Mouse (Mus musculus): ENCODE results near the gene Serpina16. TPM values are rescaled to one million over a fixed set of nuclear protein-coding genes. Genes with fewer than 3 reads are reported as not detected.
"Not testable (repeated sequence)": the region's sequence is repeated elsewhere in the genome, so short reads cannot be mapped to it uniquely, and the experiment has no call there.

Serpina16 gene
- polyA plus RNA-seq, 1 experiment from 2014 or later = not detected

GRCm38 (mm10) chr12:103681169-103681568 lies 5.2 kb upstream of the Serpina16 start:
- no peaks in the 10 kb centered on the region for H3K27me3 ChIP-seq
- H3K36me3 ChIP-seq = no peaks in the 10 kb centered on the region
- no peak overlapping the region for H3K4me2 ChIP-seq
- ATAC-seq (replicated peaks; ENCODE audit: low FRiP score) = no peak
- no peak overlapping the region for H3K4me3 ChIP-seq (replicated peaks)
- no peaks in the 10 kb centered on the region for H3K4me1 ChIP-seq
- H3K27ac ChIP-seq = no peak overlapping the region
- H3K9me3 ChIP-seq (replicated peaks) = no peaks in the 10 kb centered on the region
- WGBS = 78% methylated on average over 2 of the region's 2 CpGs
- no peak overlapping the region for H3K9ac ChIP-seq

GRCm38 (mm10) chr12:103679853-103680252 lies 3.9 kb upstream of the Serpina16 start:
- not testable (repeated sequence) for H3K4me2 ChIP-seq; H3K36me3 ChIP-seq; H3K27me3 ChIP-seq; H3K27ac ChIP-seq; H3K9me3 ChIP-seq (replicated peaks); H3K4me1 ChIP-seq; H3K4me3 ChIP-seq (replicated peaks); H3K9ac ChIP-seq; ATAC-seq (replicated peaks; ENCODE audit: low FRiP score)
- 97% methylated on average over 1 of the region's 1 CpGs for WGBS

DNA sequence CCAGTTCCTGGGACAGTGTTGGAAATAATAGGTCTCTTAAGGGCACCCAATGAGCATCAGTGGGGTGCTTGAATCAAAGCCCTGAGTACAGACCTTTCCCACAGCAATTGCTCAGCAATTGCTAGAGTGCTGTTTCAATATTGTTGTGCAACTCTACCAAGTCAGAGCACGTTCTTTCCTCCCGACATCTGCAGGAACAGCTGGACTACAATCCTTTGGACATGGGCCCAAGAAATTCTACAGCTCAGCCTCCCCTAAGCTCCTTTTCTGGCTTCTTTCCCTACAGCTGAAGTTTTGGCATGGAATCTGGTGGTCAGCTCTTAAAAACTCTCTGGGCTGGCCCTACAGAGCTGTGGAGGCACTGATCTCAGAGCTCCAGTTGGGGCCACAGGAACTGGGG lies 2.8 kb downstream of the Serpina16 start:
- no peak for ATAC-seq (replicated peaks; ENCODE audit: low FRiP score)
- Histone ChIP-seq H3K9me3 (replicated peaks) (no peaks in the 10 kb centered on the region), H3K4me2 (no peak overlapping the region), H3K36me3 (no peaks in the 10 kb centered on the region), H3K27me3 (no peaks in the 10 kb centered on the region), H3K9ac (no peak overlapping the region), H3K4me1 (no peaks in the 10 kb centered on the region), H3K27ac (no peak overlapping the region), H3K4me3 (replicated peaks) (no peak overlapping the region)
- WGBS = 57% methylated on average over 2 of the region's 2 CpGs

DNA sequence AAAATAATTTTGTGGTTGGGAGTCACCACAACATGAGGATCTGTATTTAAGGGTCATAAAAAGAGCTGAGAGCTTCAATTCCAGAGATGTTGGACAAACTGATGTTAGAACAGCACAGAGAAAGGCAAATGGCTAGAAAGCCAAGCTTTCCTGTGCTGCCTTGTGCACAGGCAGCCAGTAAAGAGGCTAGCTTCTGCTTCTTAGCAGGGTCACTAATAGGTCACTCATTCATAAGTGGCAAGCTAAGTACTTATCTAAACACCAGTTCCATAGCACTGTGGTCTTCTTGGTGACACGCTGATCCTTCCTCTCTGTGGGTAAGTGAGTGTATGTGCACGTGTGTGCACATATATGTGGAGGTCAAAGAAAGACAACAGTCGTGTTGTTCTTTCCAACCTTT lies 4.5 kb downstream of the Serpina16 start:
- Histone ChIP-seq H3K36me3 (no peaks in the 10 kb centered on the region), H3K27ac (no peak overlapping the region)

DNA sequence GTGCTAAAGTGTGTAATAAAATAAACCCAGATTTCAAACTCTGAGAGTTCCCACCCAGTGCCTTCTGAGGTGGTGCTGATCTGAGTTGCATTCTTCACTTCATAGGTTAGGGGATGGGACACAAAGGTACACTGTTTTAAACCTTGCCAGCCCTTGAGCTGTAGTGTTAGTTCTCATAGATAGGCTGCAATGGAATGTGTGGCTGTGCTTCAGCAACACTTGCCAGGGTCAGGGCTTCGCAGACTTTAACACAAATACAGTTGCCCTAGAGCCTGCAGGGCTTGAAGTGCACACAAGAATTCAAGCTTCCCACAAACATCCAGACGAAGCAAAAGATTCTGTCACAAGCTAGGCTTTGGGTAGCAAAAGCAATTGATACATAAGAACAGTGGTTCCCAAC lies 5.0 kb downstream of the Serpina16 start:
- no peak overlapping the region for H3K4me3 ChIP-seq (replicated peaks)
- no peak for ATAC-seq (replicated peaks; ENCODE audit: low FRiP score)
- no peak overlapping the region for H3K4me2 ChIP-seq
- H3K9ac ChIP-seq = no peak overlapping the region
- H3K4me1 ChIP-seq = no peaks in the 10 kb centered on the region
- no peaks in the 10 kb centered on the region for H3K9me3 ChIP-seq (replicated peaks)
- 64% methylated on average over 2 of the region's 2 CpGs for WGBS
- H3K27me3 ChIP-seq = no peaks in the 10 kb centered on the region
- H3K36me3 ChIP-seq = no peaks in the 10 kb centered on the region
- no peak overlapping the region for H3K27ac ChIP-seq

More for the DNA sequence above, 4.5 kb downstream of the Serpina16 start:
- Histone ChIP-seq H3K9ac (no peak overlapping the region), H3K4me2 (no peak overlapping the region), H3K4me1 (no peaks in the 10 kb centered on the region), H3K9me3 (replicated peaks) (no peaks in the 10 kb centered on the region), H3K27me3 (no peaks in the 10 kb centered on the region), H3K4me3 (replicated peaks) (no peak overlapping the region)
- WGBS = 83% methylated on average over 3 of the region's 3 CpGs
- ATAC-seq (replicated peaks; ENCODE audit: low FRiP score) = no peak

GRCm38 (mm10) chr12:103670344-103670743 lies 5.6 kb downstream of the Serpina16 start:
- Histone ChIP-seq H3K4me3 (replicated peaks) (no peak overlapping the region), H3K9me3 (replicated peaks) (no peaks in the 10 kb centered on the region), H3K4me1 (no peaks in the 10 kb centered on the region), H3K27me3 (no peaks in the 10 kb centered on the region), H3K9ac (no peak overlapping the region), H3K27ac (no peak overlapping the region), H3K36me3 (no peaks in the 10 kb centered on the region), H3K4me2 (no peak overlapping the region)
- ATAC-seq (replicated peaks; ENCODE audit: low FRiP score) = no peak
- WGBS = 86% methylated on average over 5 of the region's 5 CpGs

DNA sequence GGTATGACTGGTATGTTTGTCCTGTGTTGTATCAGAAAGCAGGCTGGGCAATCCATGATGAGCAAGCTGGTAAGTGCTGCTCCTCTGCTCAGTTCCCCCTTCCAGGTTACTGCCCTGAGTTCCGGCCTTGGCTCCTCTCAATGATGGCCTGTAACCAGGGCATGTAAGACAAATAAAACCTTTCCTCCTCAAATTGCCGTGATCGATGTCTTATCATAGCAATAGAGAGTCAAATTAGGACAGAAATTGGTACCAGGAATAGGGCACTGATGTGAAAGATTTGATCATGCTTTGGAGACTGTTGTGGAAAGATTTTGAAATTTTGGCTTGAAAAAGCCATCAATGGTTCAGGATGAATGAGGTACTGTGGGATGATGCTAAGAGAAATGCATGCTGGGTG lies 10.7 kb downstream of the Serpina16 start:
- Histone ChIP-seq H3K4me1 (no peaks in the 10 kb centered on the region), H3K4me2 (no peak overlapping the region), H3K27me3 (no peaks in the 10 kb centered on the region), H3K9me3 (replicated peaks) (no peaks in the 10 kb centered on the region), H3K36me3 (no peaks in the 10 kb centered on the region), H3K4me3 (replicated peaks) (no peak overlapping the region), H3K9ac (no peak overlapping the region), H3K27ac (no peak overlapping the region)
- 84% methylated on average over 3 of the region's 3 CpGs for WGBS
- ATAC-seq (replicated peaks; ENCODE audit: low FRiP score) = no peak

GRCm38 (mm10) chr12:103662053-103662452 lies 13.9 kb downstream of the Serpina16 start:
- H3K36me3 ChIP-seq = not testable (repeated sequence)

GRCm38 (mm10) chr12:103660076-103660475 lies 15.9 kb downstream of the Serpina16 start:
- H3K36me3 ChIP-seq = no peaks in the 10 kb centered on the region
- 73% methylated on average over 5 of the region's 5 CpGs for WGBS
- ATAC-seq (replicated peaks; ENCODE audit: low FRiP score) = no peak

More at GRCm38 (mm10) chr12:103662053-103662452, 13.9 kb downstream of the Serpina16 start:
- not testable (repeated sequence) for H3K4me3 ChIP-seq (replicated peaks); ATAC-seq (replicated peaks; ENCODE audit: low FRiP score); H3K27me3 ChIP-seq; H3K4me1 ChIP-seq; H3K27ac ChIP-seq; H3K9ac ChIP-seq; H3K4me2 ChIP-seq; H3K9me3 ChIP-seq (replicated peaks)

GRCm38 (mm10) chr12:103659171-103659570 lies 16.8 kb downstream of the Serpina16 start:
- ATAC-seq (replicated peaks; ENCODE audit: low FRiP score) = no peak
- Histone ChIP-seq H3K9me3 (replicated peaks) (no peaks in the 10 kb centered on the region), H3K36me3 (no peaks in the 10 kb centered on the region), H3K9ac (no peak overlapping the region), H3K4me2 (no peak overlapping the region), H3K4me1 (no peaks in the 10 kb centered on the region), H3K4me3 (replicated peaks) (no peak overlapping the region), H3K27ac (no peak overlapping the region), H3K27me3 (no peaks in the 10 kb centered on the region)
- 86% methylated on average over 2 of the region's 2 CpGs for WGBS

More at GRCm38 (mm10) chr12:103660076-103660475, 15.9 kb downstream of the Serpina16 start:
- Histone ChIP-seq H3K9ac (no peak overlapping the region), H3K4me1 (no peaks in the 10 kb centered on the region), H3K9me3 (replicated peaks) (no peaks in the 10 kb centered on the region), H3K27me3 (no peaks in the 10 kb centered on the region), H3K27ac (no peak overlapping the region), H3K4me3 (replicated peaks) (no peak overlapping the region), H3K4me2 (no peak overlapping the region)

GRCm38 (mm10) chr12:103657991-103658390 lies 17.9 kb downstream of the Serpina16 start:
- WGBS = 82% methylated on average over 10 of the region's 10 CpGs
- H3K36me3 ChIP-seq = no peaks in the 10 kb centered on the region
- H3K27me3 ChIP-seq = no peaks in the 10 kb centered on the region
- no peak overlapping the region for H3K4me2 ChIP-seq
- H3K9me3 ChIP-seq (replicated peaks) = no peaks in the 10 kb centered on the region
- H3K9ac ChIP-seq = no peak overlapping the region
- no peaks in the 10 kb centered on the region for H3K4me1 ChIP-seq
- ATAC-seq (replicated peaks; ENCODE audit: low FRiP score) = no peak
- no peak overlapping the region for H3K4me3 ChIP-seq (replicated peaks)
- H3K27ac ChIP-seq = no peak overlapping the region

- Histone ChIP-seq H3K4me1 (no peaks in the 10 kb centered on the region), H3K36me3 (no peaks in the 10 kb centered on the region), H3K4me2 (no peak within 1 kb of the TSS), H3K4me3 (replicated peaks) (no peak within 1 kb of the TSS), H3K27ac (no peak within 1 kb of the TSS), H3K27me3 (no peaks in the 10 kb centered on the region), H3K9ac (no peak within 1 kb of the TSS), H3K9me3 (replicated peaks) (no peaks in the 10 kb centered on the region)
- no peak for ATAC-seq (replicated peaks; ENCODE audit: low FRiP score)
- WGBS = 73% methylated on average over 9 of the region's 9 CpGs
These were observed 18.9 kb downstream of the Serpina16 start, which contains the start of gene Serpina6 for GRCm38 (mm10) chr12:103656848-103657626. Gene Serpina6, minus strand, starts transcription at chr12:103657212.
